Mouse (Mus musculus) CH12.LX (cell line): Measurements from ENCODE around the gene Gm20388.

Experiments used
- CTCF ChIP-seq, 2 experiments: IDR thresholded peaks in 1 of 2; conservative IDR thresholded peaks in 1 of 2; 2 replicates each; pipeline ENCODE4 v1.5.1; 2011 to 2012; ENCODE audit warnings: low read depth in 2 of 2, low read length in 2 of 2, improper control_type of control experiment in 1 of 2, inconsistent platforms in 1 of 2, mild to moderate bottlenecking in 1 of 2, moderate library complexity in 1 of 2
- ELF1 ChIP-seq: IDR thresholded peaks from 2 replicates; pipeline ENCODE4 v1.6.1; 2014; ENCODE audit warnings: low read depth, mild to moderate bottlenecking, inconsistent platforms, low read length, improper control_type of control experiment
- POLR2A ChIP-seq: IDR thresholded peaks from 2 replicates; pipeline ENCODE4 v1.6.1; 2011; ENCODE audit warnings: low read depth, mild to moderate bottlenecking, improper control_type of control experiment, low read length
- RCOR1 ChIP-seq: conservative IDR thresholded peaks from 2 replicates; pipeline ENCODE4 v1.6.1; 2012; ENCODE audit warnings: low read depth, mild to moderate bottlenecking, inconsistent platforms, low read length, improper control_type of control experiment
- TBP ChIP-seq: conservative IDR thresholded peaks from 2 replicates; pipeline ENCODE4 v1.6.1; 2011; ENCODE audit warnings: low read depth, low read length, improper control_type of control experiment
- UBTF ChIP-seq: IDR thresholded peaks from 2 replicates; pipeline ENCODE4 v1.6.1; 2012; ENCODE audit warnings: low read depth, mild to moderate bottlenecking, inconsistent platforms, low read length, improper control_type of control experiment, moderate library complexity
- ZC3H11A ChIP-seq: IDR thresholded peaks from 2 replicates; pipeline ENCODE4 v1.6.1; 2012; ENCODE audit warnings: low read depth, mild to moderate bottlenecking, inconsistent platforms, low read length, improper control_type of control experiment
- ZKSCAN1 ChIP-seq: IDR thresholded peaks from 2 replicates; pipeline ENCODE4 v1.6.1; 2012; ENCODE audit warnings: low read depth, inconsistent platforms, low read length, improper control_type of control experiment, borderline replicate concordance

DNA sequence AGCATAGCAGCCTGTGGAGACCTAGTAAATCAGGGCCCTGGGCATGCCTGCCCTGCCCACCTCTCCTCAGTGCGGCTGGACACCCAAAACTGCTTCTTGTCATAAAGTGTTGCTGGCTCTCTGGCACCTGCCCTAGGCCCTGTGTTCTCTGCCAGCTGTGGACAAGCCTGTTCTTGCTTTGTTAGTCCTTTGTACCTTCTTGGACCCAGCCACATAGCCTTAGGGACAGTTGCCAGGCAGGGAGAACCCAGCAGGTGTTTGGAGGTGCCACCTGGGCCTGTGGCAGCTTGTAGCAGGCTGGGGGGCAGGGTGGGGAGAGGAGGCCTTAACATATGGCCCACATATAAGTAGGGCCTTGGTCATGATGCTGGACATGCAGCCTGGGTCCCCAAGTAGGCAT lies 463.4 kb downstream of the Gm20388 start:
- TF ChIP-seq TBP (no peak), RCOR1 (no peak), POLR2A (no peak), CTCF (conservative IDR thresholded peaks at IDR 0.05 in 1 of 2, IDR thresholded peaks at IDR 0.05 in 1 of 2; ENCODE audit: low read depth in 2 of 2, low read length in 2 of 2) (no peak), ZKSCAN1 (no peak), ZC3H11A (no peak), ELF1 (no peak), UBTF (no peak)
